Mouse (Mus musculus): ENCODE data around the gene Taok3. TPM values are rescaled to one million over a fixed set of nuclear protein-coding genes. Genes with fewer than 3 reads are reported as not detected.
"Not testable (repeated sequence)": the region's sequence is repeated elsewhere in the genome, so short reads cannot be mapped to it uniquely, and the experiment has no call there.

Gene Taok3
- total and polyA plus RNA-seq, 3 experiments, result 32.1 to 79.2 TPM; not detected in 1

DNA sequence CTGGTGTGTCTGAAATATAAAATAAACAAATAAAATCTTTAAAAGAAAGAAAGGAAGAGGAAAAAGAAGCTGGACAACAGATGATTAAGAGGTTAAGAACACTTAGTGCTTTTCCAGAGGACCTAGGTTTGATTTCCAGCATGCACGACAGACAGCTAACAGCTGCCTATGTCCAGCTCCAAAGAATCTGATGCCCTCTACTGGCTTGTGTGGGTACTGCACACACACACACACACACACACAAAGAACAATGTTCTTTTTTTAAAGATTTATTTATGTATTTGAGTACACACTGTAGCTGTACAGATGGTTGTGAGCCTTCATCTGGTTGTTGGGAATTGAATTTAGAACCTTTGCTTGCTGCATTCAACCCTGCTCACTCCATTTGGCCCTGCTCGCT is 170.2 kb downstream of the Taok3 start:
- TF ChIP-seq CTCF (IDR thresholded peaks at IDR 0.05 in 2 of 3, conservative IDR thresholded peaks at IDR 0.05 in 1 of 3; ENCODE audit: control insufficient read depth in 1 of 3, insufficient read depth in 1 of 3, low read depth in 2 of 3, low read length in 3 of 3, poor library complexity in 1 of 3, severe bottlenecking in 1 of 3) (peak; percentile 37 to 50 (median 44); a peak in 5 of 6 replicates), POLR2AphosphoS5 (IDR thresholded peaks at IDR 0.05; ENCODE audit: borderline replicate concordance, low read depth, low read length) (no peak)
- H3K27me3 ChIP-seq (ENCODE audit: control insufficient read depth in 1 of 2, insufficient read depth in 2 of 2, low read length in 2 of 2), result no peaks in the 10 kb centered on the region
- H3K9me3 ChIP-seq (replicated peaks; ENCODE audit: insufficient read depth, low read length), result no peaks in the 10 kb centered on the region
- no peak overlapping the region for H3K4me3 ChIP-seq (ENCODE audit: control insufficient read depth in 1 of 2, insufficient read depth in 1 of 2, low read depth in 2 of 2, low read length in 2 of 2)
- peaks cover 2 to 13% of the 10 kb centered on the region in 2 experiments; a peak in 3 of 4 replicates for H3K36me3 ChIP-seq (ENCODE audit: control insufficient read depth in 1 of 2, insufficient read depth in 2 of 2, low read length in 2 of 2)
- no peak overlapping the region for H3K27ac ChIP-seq (ENCODE audit: control insufficient read depth, low read depth, low read length)
- no peak overlapping the region for H3K9ac ChIP-seq (ENCODE audit: control insufficient read depth, low read depth, low read length, poor library complexity, severe bottlenecking)
- DNase-seq (ENCODE audit: low read depth, low spot score), result no peak
- H3K4me1 ChIP-seq (ENCODE audit: control insufficient read depth in 1 of 2, insufficient read depth in 2 of 2, low read length in 2 of 2), result peaks cover 7 to 14% of the 10 kb centered on the region in 2 experiments
- H3K79me2 ChIP-seq (ENCODE audit: control insufficient read depth, insufficient read depth, low read length, poor library complexity), result peaks cover 20% of the 10 kb centered on the region

DNA sequence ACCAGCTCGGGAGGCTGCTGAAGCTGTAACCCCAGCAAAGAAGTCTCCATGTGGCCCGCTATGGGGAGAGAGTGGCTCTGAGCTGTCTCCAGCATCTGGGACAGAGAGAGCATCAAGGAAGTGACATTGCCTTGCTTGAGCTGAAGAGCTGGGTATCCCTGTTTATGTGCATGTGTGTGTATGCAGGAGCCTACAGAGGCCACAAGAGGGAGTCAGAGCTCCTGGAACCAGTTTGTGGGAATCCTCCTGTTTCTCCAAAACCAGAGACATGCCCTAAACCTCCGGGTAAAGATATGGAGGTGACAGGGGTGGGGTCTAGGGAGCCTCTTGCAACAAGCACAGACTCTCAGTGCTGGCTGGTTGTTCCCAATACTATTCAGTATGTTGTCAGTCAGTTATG is 171.4 kb downstream of the Taok3 start:
- no peak overlapping the region for H3K9ac ChIP-seq (ENCODE audit: control insufficient read depth, low read depth, low read length, poor library complexity, severe bottlenecking)
- peaks cover 9% of the 10 kb centered on the region for H3K79me2 ChIP-seq (ENCODE audit: control insufficient read depth, insufficient read depth, low read length, poor library complexity)
- no peak overlapping the region for H3K4me3 ChIP-seq (ENCODE audit: control insufficient read depth in 1 of 2, insufficient read depth in 1 of 2, low read depth in 2 of 2, low read length in 2 of 2)
- DNase-seq (ENCODE audit: low read depth, low spot score), result no peak
- H3K27me3 ChIP-seq (ENCODE audit: control insufficient read depth in 1 of 2, insufficient read depth in 2 of 2, low read length in 2 of 2), result no peaks in the 10 kb centered on the region
- no peaks in the 10 kb centered on the region for H3K9me3 ChIP-seq (replicated peaks; ENCODE audit: insufficient read depth, low read length)
- TF ChIP-seq CTCF (IDR thresholded peaks at IDR 0.05 in 2 of 3, conservative IDR thresholded peaks at IDR 0.05 in 1 of 3; ENCODE audit: control insufficient read depth in 1 of 3, insufficient read depth in 1 of 3, low read depth in 2 of 3, low read length in 3 of 3, poor library complexity in 1 of 3, severe bottlenecking in 1 of 3), result peak; percentile 23 to 37 (median 27); a peak in 3 of 6 replicates
- TF ChIP-seq SMC3 (IDR thresholded peaks at IDR 0.05; ENCODE audit: low read depth, low read length), result peak; percentile 33
- no peak for TF ChIP-seq ETS1 (IDR thresholded peaks at IDR 0.05; ENCODE audit: low read depth, low read length)
- TF ChIP-seq RAD21 (IDR thresholded peaks at IDR 0.05; ENCODE audit: low read depth, low read length), result peak; percentile 32
- no peak overlapping the region for H3K27ac ChIP-seq (ENCODE audit: control insufficient read depth, low read depth, low read length)
- H3K4me1 ChIP-seq (ENCODE audit: control insufficient read depth in 1 of 2, insufficient read depth in 2 of 2, low read length in 2 of 2), result peaks cover under 1 to 5% of the 10 kb centered on the region in 2 experiments; a peak in 3 of 4 replicates
- H3K36me3 ChIP-seq (ENCODE audit: control insufficient read depth in 1 of 2, insufficient read depth in 2 of 2, low read length in 2 of 2), result peaks cover 0 to under 1% of the 10 kb centered on the region in 2 experiments; a peak in 2 of 4 replicates

DNA sequence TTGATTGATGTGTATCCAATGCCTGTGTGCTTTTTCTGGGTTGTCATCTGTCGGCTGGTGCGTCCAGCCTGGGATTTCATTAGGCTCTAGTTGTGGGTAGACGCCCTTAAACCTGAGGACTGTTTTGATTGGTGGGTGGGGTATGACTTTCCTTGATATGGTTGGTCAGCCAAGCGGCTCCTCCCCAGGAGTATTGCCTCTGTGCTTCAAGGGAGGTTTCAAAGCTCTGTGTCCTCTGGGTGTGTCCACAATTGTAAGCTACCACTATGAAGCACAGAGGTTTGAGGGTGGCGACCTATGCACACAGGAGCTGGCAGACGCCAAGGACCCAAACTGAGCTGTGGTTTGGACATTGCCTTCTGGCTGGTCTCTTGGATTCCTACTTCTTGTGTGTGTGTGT is 172.6 kb downstream of the Taok3 start:
- Histone ChIP-seq H3K9ac (ENCODE audit: control insufficient read depth, low read depth, low read length, poor library complexity, severe bottlenecking) (no peak overlapping the region), H3K79me2 (ENCODE audit: control insufficient read depth, insufficient read depth, low read length, poor library complexity) (no peaks in the 10 kb centered on the region), H3K4me1 (ENCODE audit: control insufficient read depth in 1 of 2, insufficient read depth in 2 of 2, low read length in 2 of 2) (peaks cover 0 to 5% of the 10 kb centered on the region in 2 experiments; a peak in 2 of 4 replicates), H3K27me3 (ENCODE audit: control insufficient read depth in 1 of 2, insufficient read depth in 2 of 2, low read length in 2 of 2) (no peaks in the 10 kb centered on the region), H3K9me3 (replicated peaks; ENCODE audit: insufficient read depth, low read length) (no peaks in the 10 kb centered on the region), H3K4me3 (ENCODE audit: control insufficient read depth in 1 of 2, insufficient read depth in 1 of 2, low read depth in 2 of 2, low read length in 2 of 2) (no peak overlapping the region), H3K36me3 (ENCODE audit: control insufficient read depth in 1 of 2, insufficient read depth in 2 of 2, low read length in 2 of 2) (no peaks in the 10 kb centered on the region; a peak in 1 of 4 replicates), H3K27ac (ENCODE audit: control insufficient read depth, low read depth, low read length) (no peak overlapping the region)
- TF ChIP-seq NELFE (IDR thresholded peaks at IDR 0.05; ENCODE audit: low read depth, low read length) (no peak), MEF2A (IDR thresholded peaks at IDR 0.05; ENCODE audit: extremely low read depth, insufficient replicate concordance, low read depth, low read length, poor library complexity, severe bottlenecking) (no peak), RAD21 (IDR thresholded peaks at IDR 0.05; ENCODE audit: low read depth, low read length) (no peak), KAT2A (conservative IDR thresholded peaks at IDR 0.05; ENCODE audit: low read depth, low read length) (no peak)
- no peak for DNase-seq (ENCODE audit: low read depth, low spot score)

DNA sequence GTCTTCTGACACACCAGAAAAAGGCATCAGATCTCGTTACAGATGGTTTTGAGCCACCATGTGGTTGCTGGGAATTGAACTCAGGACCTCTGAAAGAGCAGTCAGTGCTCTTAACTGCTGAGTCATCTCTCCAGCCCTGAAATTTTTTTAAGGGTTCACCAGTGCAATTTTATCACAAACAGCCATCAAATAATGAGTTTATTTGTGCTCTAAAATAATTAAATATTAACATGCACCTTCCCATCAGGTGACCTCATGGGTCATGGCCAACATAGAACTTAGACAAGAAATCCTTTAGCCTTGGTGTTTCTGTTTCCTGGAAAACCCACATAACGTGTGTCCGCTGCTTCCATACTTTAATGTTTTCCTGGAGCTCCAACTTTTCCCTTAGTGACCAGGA is 173.8 kb downstream of the Taok3 start:
- H3K4me3 ChIP-seq (ENCODE audit: control insufficient read depth in 1 of 2, insufficient read depth in 1 of 2, low read depth in 2 of 2, low read length in 2 of 2); H3K27ac ChIP-seq (ENCODE audit: control insufficient read depth, low read depth, low read length); H3K9me3 ChIP-seq (replicated peaks; ENCODE audit: insufficient read depth, low read length); H3K4me1 ChIP-seq (ENCODE audit: control insufficient read depth in 1 of 2, insufficient read depth in 2 of 2, low read length in 2 of 2); DNase-seq (ENCODE audit: low read depth, low spot score); H3K36me3 ChIP-seq (ENCODE audit: control insufficient read depth in 1 of 2, insufficient read depth in 2 of 2, low read length in 2 of 2); H3K27me3 ChIP-seq (ENCODE audit: control insufficient read depth in 1 of 2, insufficient read depth in 2 of 2, low read length in 2 of 2); H3K9ac ChIP-seq (ENCODE audit: control insufficient read depth, low read depth, low read length, poor library complexity, severe bottlenecking); H3K79me2 ChIP-seq (ENCODE audit: control insufficient read depth, insufficient read depth, low read length, poor library complexity): not testable (repeated sequence)
